Mouse (Mus musculus): ENCODE measurements around the gene Bpnt1. TPM values are rescaled to one million over a fixed set of nuclear protein-coding genes. Genes with fewer than 3 reads are reported as not detected.

The Bpnt1 gene
- polyA plus RNA-seq (2012): 4.0 and 8.7 TPM in 2 replicates

DNA sequence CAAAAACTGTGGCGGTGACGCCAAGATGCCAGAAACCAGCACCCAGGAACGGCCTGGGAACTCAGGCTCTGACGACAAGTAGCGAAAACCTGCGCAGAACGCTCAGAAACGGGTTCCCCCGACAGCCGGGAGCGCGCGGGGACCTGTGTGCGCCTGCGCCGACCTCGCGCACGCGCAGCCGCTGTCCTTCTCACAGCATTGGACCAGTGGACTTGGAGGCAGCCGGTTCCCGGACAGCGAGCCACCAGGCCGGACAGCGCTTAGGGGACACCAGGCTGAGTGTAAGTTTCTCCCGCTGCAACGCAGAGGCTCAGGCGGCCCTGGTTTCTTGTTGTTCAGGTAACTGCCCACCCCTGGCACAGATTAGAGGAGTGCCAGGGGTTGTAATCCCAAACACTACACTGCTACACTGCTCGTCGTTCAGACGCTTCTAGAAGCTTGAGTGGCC is at the start of gene Bpnt1:
Bpnt1 (plus strand) TSS at position 167 of the 448 bp plus-strand sequence.
- TF ChIP-seq GATA1 (IDR thresholded peaks at IDR 0.05; ENCODE audit: low read length): no peak

- TF ChIP-seq GATA1 (IDR thresholded peaks at IDR 0.05; ENCODE audit: low read length): no peak
These were observed 49.1 kb upstream of the Bpnt1 start for GRCm38 (mm10) chr1:185282846-185283245.

DNA sequence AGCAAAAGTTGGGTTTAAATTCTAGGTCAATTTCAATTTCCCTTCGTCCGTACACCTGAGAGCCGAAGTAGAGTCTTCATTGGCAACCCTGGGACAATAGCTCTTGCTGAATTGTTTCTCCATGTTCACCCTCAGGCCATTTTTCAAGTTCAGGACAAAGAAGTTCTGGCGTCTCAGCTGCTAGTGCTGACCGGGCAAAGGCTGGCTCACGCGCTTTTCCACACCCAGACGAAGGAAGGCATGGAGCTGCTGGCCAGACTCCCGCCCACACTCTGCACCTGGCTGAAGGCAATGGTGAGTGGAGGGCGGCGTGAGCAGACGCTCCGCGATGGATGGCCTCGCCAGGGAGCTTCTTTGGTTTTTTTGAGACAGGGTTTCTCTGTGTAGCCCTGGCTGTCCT is 48.7 kb upstream of the Bpnt1 start:
- no peak for TF ChIP-seq GATA1 (IDR thresholded peaks at IDR 0.05; ENCODE audit: low read length)

- no peak for TF ChIP-seq GATA1 (IDR thresholded peaks at IDR 0.05; ENCODE audit: low read length)
These were observed 47.2 kb upstream of the Bpnt1 start for GRCm38 (mm10) chr1:185284740-185285139.

- TF ChIP-seq GATA1 (IDR thresholded peaks at IDR 0.05; ENCODE audit: low read length): no peak
These were observed 46.8 kb upstream of the Bpnt1 start for GRCm38 (mm10) chr1:185285171-185285570.

DNA sequence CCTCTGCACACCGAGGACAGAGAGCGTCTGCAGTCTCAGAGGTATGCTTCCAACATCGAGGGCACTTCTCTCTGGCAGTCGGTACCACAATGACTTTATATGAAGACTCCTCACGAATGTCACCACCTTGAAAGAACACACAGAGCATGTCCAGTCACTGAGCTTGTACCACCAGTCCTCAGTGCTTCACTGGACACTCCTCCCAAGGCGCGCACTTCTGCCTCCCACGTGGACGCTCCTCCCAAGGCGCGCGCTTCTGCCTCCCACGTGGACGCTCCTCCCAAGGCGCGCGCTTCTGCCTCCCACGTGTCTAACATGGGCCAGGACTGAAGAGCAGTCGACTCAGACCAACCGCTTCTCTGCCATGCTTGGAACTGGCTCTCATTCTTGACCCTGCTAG is 44.9 kb upstream of the Bpnt1 start:
- no peak for TF ChIP-seq GATA1 (IDR thresholded peaks at IDR 0.05; ENCODE audit: low read length)

GRCm38 (mm10) chr1:185289231-185289630 is 42.7 kb upstream of the Bpnt1 start:
- TF ChIP-seq GATA1 (IDR thresholded peaks at IDR 0.05; ENCODE audit: low read length): no peak

- no peak for TF ChIP-seq GATA1 (IDR thresholded peaks at IDR 0.05; ENCODE audit: low read length)
These were observed 40.6 kb upstream of the Bpnt1 start for GRCm38 (mm10) chr1:185291336-185291735.

DNA sequence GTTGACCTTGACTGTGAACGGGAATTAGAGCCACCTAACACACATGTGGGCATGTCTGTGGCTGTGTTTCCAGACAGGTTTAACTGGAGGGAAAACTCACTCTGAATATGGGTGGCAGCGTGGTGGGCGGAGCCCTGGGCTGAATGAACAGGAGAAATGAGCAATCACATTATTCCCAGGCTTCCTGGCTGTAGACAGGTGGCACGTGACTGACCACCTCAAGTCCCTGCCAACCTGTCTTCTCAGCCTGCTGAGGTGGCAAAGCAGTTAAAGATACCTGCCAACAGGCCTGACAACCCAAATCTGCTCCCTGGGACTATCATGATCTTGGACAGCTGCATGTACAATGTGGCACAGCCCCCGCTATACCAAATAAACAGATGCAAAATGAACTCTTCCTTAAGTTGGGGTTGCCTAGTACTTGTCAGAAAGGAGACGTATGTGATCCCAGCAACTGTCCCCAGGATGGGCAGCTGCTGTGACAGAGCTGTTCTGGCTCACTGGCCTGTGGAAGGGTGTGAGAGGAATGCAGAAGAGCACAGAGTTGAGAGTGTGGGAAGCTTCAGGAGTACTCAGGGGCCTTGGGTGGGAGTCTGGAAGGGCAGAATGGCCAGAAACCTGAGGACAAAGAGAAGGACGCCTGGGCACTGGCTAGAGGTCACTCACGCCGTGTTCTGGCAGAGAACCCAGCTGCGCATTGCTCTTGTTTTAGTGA is 39.1 kb upstream of the Bpnt1 start:
- TF ChIP-seq GATA1 (IDR thresholded peaks at IDR 0.05; ENCODE audit: low read length): no peak

DNA sequence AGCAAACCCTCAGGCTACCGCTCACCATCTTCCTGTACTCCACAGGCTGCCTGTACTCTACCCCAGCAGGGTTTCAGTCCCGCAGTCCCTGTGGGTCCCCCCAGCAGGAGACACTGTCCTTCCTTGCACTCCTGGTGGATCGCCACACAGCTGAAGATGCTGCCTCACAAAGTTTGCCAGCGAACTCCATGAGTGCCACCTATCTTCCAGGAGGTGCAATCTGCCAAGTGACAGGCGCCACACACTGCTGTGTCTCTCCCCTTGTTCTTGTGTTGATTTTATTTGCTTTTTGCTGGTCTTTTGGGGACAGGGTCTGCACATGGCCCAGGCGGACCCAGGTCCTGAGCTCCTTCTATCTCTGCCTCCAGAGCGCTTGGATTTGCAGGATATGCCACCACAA is 35.1 kb upstream of the Bpnt1 start:
- TF ChIP-seq GATA1 (IDR thresholded peaks at IDR 0.05; ENCODE audit: low read length): no peak

DNA sequence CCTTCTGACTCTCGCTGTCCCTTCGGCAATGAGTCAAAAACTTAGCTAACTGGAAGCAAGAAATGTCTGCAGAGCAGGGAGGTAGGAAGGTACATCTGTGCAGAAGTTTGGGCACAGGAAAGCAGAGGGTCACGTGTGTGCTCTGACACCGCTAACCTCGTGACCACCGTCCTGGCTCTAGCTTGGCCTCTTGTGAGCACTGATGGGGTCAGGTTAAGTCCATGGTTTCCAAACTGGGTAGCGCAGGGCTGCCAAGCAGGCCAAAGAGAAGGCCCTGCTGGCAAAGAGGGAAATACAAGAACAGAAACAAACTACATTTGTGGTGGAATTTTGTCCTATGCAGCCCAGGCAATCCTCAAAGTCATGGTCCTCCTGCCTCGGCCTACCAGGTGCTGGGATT is 33.5 kb upstream of the Bpnt1 start:
- no peak for TF ChIP-seq GATA1 (IDR thresholded peaks at IDR 0.05; ENCODE audit: low read length)

- no peak for TF ChIP-seq GATA1 (IDR thresholded peaks at IDR 0.05; ENCODE audit: low read length)
These were observed 29.1 kb upstream of the Bpnt1 start for GRCm38 (mm10) chr1:185302816-185303215.

GRCm38 (mm10) chr1:185306836-185307235 is 25.1 kb upstream of the Bpnt1 start:
- no peak for TF ChIP-seq GATA1 (IDR thresholded peaks at IDR 0.05; ENCODE audit: low read length)

- peak; percentile 28 for TF ChIP-seq GATA1 (IDR thresholded peaks at IDR 0.05; ENCODE audit: low read length)
These were observed 24.3 kb upstream of the Bpnt1 start for GRCm38 (mm10) chr1:185307645-185308044.

GRCm38 (mm10) chr1:185308334-185308733 is 23.6 kb upstream of the Bpnt1 start:
- no peak for TF ChIP-seq GATA1 (IDR thresholded peaks at IDR 0.05; ENCODE audit: low read length)

- no peak for TF ChIP-seq GATA1 (IDR thresholded peaks at IDR 0.05; ENCODE audit: low read length)
These were observed 23.0 kb upstream of the Bpnt1 start for GRCm38 (mm10) chr1:185308908-185309307.

DNA sequence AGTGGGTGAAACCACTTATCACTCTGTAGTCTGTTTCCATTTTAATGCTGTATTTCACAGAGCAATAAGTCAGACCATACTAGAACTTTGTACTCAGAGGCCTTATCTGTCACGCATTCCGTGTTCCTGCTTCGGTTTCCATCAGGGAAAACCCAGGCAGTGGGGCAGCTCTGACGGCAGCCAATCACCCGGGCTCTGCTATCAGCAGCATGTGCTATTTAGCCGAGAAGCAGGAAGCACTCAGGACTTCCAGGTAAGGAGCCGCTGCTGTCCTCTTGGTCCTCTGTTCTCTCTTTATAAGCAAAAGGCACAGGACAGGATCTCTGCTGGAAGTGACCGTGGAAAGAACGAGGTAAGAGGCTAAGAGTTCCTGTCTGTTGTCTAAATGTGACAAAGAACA is 20.0 kb upstream of the Bpnt1 start:
- no peak for TF ChIP-seq GATA1 (IDR thresholded peaks at IDR 0.05; ENCODE audit: low read length)

Data from G1E-ER4 (cell line).